Mouse (Mus musculus) v-Abl transformed pro-B cells (cell line): ENCODE results near the gene Itgb1bp1.

Experiments used
- in situ Hi-C, 2 experiments: fragments of 400-800 bp; cut with MboI; formaldehyde crosslinking; loops; one replicate each; pipeline ENCODE4 v1.15.1; 2025; ENCODE audit not compliant: unreplicated experiment in 2 of 2

Gene Itgb1bp1

GRCm38 (mm10) chr12:21261521-21261920, 24.6 kb downstream of the Itgb1bp1 start:
- in situ Hi-C loops: no loop called here

GRCm38 (mm10) chr12:21260494-21261256, 25.4 kb downstream of the Itgb1bp1 start:
- in situ Hi-C loops: no loop called here

GRCm38 (mm10) chr12:21247711-21248392, 38.2 kb downstream of the Itgb1bp1 start:
- in situ Hi-C loops: no loop called here

- in situ Hi-C loops: no loop called here
Observed at GRCm38 (mm10) chr12:21244375-21244960, 41.6 kb downstream of the Itgb1bp1 start.

GRCm38 (mm10) chr12:21241965-21242364, 44.1 kb downstream of the Itgb1bp1 start:
- in situ Hi-C loops: no loop called here

- in situ Hi-C loops: no loop called here
Observed at GRCm38 (mm10) chr12:21234560-21234959, 51.5 kb downstream of the Itgb1bp1 start.

GRCm38 (mm10) chr12:21233727-21234126, 52.4 kb downstream of the Itgb1bp1 start:
- in situ Hi-C loops: no loop called here

GRCm38 (mm10) chr12:21229076-21229918, 56.8 kb downstream of the Itgb1bp1 start:
- in situ Hi-C loops: loop anchor here in 1 of 2 experiments (10.0 kb wide), 1 partner anchor 154 kb away; no protein-coding TSS in a partner anchor

GRCm38 (mm10) chr12:21228650-21229049, 57.4 kb downstream of the Itgb1bp1 start:
- in situ Hi-C loops: loop anchor here in 1 of 2 experiments (10.0 kb wide), 1 partner anchor 154 kb away; no protein-coding TSS in a partner anchor

GRCm38 (mm10) chr12:21227076-21227980, 58.8 kb downstream of the Itgb1bp1 start:
- in situ Hi-C loops: loop anchor here in 1 of 2 experiments (10.0 kb wide), 1 partner anchor 153 kb away; no protein-coding TSS in a partner anchor

GRCm38 (mm10) chr12:21226316-21226715, 59.8 kb downstream of the Itgb1bp1 start:
- in situ Hi-C loops: loop anchor here in 1 of 2 experiments (10.0 kb wide), 1 partner anchor 152 kb away; no protein-coding TSS in a partner anchor

GRCm38 (mm10) chr12:21225358-21225757, 60.7 kb downstream of the Itgb1bp1 start:
- in situ Hi-C loops: loop anchor here in 1 of 2 experiments (10.0 kb wide), 1 partner anchor 151 kb away; no protein-coding TSS in a partner anchor

GRCm38 (mm10) chr12:21223923-21224322, 62.2 kb downstream of the Itgb1bp1 start:
- in situ Hi-C loops: loop anchor here in 1 of 2 experiments (10.0 kb wide), 1 partner anchor 149 kb away; no protein-coding TSS in a partner anchor

GRCm38 (mm10) chr12:21220596-21220995, 65.5 kb downstream of the Itgb1bp1 start:
- in situ Hi-C loops: loop anchor here in 1 of 2 experiments (10.0 kb wide), 1 partner anchor 146 kb away; no protein-coding TSS in a partner anchor

GRCm38 (mm10) chr12:21217776-21218444, 68.2 kb downstream of the Itgb1bp1 start:
- in situ Hi-C loops: no loop called here

GRCm38 (mm10) chr12:21214551-21215165, 71.4 kb downstream of the Itgb1bp1 start:
- in situ Hi-C loops: no loop called here

GRCm38 (mm10) chr12:21212876-21213275, 73.2 kb downstream of the Itgb1bp1 start:
- in situ Hi-C loops: no loop called here

GRCm38 (mm10) chr12:21209273-21209672, 76.8 kb downstream of the Itgb1bp1 start:
- in situ Hi-C loops: no loop called here
